Mouse (Mus musculus): ENCODE measurements at regions not wholly inside any gene's neighbourhood (a gene's known extent, or its start where the extent isn't known, plus 50 kb on each side); places are given as distances from the start of the nearest gene placed in this dataset.
"Not testable (repeated sequence)": the region's sequence is repeated elsewhere in the genome, so short reads cannot be mapped to it uniquely, and the experiment has no call there.

DNA sequence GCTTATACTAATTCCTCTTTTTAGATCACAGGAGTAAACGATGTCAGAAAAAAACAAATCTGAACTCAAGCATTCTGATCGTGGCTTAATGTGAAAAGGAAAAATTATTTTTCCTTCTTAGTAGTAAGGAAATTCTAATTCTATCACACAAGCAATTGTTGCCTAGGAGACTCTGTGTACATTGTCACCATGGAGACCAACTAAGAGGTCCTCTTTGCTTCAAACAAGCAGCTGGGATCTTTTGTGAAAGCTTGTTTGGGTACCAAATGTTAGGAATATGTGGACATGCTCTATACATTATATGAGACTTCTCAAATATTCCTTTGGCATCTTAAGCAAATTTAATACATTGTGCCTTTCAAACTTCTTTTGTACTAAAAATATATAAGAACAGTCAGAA, 345.9 kb upstream of the Atp10a start:
- no peak for DNase-seq (ENCODE audit: low spot score)

DNA sequence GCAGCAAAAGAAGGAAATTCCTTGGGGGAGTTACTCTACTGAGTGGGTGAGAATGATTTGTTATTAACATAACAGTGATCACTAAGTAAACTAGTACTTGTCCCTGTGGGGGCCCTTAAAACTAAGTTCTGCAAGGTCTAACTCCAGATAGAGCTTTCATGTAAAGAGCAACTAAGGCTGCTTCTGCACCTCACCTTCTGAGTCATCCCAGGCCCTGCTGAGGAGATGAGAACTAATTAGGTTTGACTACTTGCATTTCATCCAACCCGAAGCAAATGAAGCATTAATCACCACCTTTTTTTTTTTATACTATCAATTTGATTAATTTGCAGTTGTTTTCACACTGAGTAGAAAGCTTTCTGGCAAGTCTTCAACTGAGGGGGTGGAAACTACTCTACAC, 333.6 kb upstream of the Atp10a start:
- no peak for DNase-seq (ENCODE audit: low spot score)

DNA sequence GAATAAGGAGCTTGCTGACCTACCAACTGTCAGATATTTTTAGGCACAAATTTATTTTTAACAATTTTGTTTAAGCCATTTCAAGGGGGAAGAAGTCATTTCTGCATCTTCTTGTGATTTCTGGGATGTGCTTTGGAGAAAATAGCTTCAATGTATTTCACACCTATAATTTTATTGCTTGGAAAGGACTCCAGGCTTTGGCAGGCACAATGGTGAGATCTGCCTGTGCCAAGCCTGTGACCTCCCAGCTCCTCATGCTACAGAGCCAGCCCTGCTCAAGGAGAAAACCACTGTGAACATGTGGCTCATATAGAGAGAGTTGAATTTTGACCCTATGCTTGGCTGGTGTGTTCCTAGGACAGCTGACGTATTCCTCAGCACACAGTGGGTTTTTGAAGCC, 288.6 kb upstream of the Atp10a start:
- no peak for DNase-seq (ENCODE audit: low spot score)

DNA sequence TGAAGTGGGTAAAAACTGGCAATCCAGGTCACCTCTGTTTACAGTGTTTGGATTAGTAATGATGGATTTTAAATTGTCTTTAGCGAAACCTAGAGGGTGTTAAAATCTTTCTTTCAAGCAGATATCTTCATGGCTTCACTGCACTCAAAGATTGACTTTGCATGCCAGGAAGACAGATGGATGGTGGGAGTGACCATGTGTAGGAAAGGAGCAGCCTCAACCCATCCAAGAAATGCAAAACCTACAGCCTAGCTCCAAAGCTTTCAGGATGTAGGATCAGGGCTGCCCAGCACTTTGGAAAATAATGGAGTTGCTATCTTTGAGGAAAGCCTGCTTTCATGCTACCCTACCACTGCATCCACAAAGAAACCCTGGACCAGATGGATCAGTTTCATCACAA, 272.6 kb upstream of the Atp10a start:
- no peak for DNase-seq (ENCODE audit: low spot score)

DNA sequence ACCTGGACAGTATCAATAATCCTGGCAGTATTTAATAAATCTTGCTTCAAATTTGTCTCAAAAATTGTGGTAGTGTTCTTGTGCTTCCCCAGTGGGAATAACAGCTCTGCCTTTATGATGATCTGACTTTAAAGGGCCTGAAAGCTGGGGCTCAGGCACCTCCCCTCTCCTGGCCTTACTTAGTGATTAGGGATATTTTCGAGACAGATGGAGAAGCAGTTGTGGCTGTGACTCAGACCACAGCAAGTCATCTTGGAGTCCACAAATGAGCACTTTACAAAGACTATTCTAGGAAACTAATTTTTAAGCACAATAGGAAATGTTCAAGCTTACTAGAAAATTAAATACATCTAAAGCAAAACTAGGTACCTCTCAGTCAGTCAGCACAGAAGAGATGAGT, 267.6 kb upstream of the Atp10a start:
- DNase-seq (ENCODE audit: low spot score): no peak

DNA sequence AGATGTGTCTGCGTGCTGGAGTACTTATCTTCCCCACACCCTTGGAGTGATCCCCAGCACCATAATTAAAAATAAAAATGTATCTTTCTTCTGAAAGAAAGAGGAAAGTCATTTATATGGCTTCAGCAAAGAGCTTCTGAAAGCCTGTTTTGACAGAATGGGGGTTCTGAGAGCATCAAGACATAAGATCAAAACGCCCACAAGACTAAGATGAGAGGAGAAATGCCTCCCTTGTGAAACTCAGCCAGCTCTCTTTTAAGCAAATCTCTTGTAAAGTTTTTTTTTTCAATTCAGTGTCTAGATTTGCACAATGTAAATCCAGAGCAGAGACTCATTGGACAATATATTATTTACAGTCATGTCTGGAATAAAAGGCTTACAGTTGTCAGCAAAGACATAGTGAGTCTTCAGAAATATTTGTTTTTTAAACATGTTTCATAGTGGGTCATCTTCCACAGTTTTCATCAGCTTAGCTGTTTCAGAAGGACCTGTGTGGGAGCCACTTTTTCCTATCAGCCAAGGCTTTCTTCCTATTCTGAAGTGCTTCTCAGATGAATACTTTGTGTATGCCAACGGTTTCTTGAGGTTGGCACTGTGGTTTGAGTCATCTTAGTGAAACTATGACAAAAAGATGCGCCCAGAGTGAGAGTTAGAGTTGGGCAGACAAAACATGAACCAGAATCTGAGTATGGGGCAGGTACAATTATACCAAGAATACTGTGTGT, 263.4 kb upstream of the Atp10a start:
- DNase-seq (ENCODE audit: low spot score): no peak

DNA sequence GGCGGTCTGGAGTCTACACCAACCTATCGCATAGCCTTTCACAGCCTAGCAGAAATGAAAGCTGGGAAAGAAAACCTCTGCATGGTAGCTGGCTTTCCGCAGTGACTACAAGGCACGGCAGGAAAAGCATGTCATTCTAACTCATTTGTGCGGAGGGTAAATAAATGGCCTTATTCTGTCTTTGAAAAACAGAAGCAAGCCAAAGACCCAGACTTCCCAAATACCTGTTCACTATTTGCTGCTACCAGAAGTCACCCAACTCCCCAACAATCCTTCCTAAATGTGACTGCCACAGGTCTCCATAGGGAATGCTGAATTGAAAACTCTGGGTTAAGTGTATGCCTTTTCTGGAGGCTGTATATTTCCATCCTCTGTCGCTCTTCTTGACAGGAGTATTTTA, 258.0 kb upstream of the Atp10a start:
- DNase-seq (ENCODE audit: low spot score): no peak

DNA sequence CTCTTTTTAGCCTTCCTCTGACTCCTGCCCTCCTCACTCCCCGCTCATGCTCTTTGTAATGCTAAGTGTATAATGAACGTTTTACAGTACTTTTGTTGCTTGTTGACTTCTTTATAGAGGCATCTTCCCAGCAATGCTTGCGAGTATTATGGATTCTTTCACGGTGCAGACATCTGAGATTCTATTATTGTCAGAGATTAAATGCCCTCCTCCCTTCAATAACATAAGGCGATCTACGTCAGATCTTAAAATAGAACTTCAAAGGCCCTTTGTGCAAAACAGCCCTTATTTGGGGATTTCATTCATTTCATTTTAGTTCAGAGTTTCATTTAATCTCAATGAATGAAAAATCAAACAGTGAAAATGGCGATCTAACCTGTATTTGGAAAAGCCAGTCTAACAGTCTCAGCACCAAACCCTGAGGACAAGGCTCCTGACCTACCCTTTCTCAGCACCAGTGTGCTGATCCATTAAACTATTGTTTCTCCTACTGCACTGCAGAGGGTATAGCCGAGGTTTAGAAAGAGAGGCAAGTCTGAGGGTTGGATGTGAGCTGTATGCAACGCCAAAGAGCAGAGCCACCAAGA, 257.3 kb upstream of the Atp10a start:
- DNase-seq (ENCODE audit: low spot score): no peak

DNA sequence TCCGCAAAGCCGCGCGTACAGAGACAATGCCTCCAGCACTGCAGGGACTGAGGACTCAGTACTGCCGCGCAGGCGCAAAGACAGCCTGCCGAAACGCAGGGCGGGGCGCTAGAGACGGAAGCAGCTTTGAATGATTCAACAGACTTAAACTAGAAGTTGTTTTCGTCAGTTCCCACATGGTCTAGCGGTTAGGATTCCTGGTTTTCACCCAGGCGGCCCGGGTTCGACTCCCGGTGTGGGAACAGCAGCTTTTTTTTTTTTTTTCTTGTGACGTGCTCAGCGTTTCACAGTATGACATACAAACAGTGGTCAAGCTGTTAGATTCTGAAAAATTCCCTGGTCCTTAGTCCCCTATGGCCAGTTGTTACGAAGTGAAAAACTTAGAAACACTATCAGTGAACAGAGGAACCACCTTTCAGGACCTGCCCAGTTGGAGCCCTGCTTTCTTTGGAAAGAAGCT, 256.8 kb upstream of the Atp10a start:
- peak; percentile 94 for DNase-seq (ENCODE audit: low spot score)

DNA sequence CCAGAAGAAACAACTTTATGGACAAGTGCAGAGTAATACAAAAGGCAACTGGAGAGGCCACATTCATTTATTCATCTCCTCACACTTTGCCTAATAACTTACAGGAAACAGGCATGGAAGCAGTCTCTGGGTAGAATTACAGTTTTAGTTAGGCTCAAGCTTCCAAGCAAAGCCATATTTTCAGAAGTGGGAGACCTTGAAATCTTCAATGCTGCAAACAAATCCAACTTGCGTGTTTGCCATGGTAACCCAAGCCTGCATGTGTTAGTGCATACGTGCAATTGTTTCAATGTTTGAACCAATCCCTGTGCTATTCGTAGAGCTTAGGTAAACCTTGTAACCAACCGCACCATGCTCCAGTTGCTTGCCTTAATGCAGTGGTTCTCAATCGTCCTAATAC, 256.3 kb upstream of the Atp10a start:
- no peak for DNase-seq (ENCODE audit: low spot score)

DNA sequence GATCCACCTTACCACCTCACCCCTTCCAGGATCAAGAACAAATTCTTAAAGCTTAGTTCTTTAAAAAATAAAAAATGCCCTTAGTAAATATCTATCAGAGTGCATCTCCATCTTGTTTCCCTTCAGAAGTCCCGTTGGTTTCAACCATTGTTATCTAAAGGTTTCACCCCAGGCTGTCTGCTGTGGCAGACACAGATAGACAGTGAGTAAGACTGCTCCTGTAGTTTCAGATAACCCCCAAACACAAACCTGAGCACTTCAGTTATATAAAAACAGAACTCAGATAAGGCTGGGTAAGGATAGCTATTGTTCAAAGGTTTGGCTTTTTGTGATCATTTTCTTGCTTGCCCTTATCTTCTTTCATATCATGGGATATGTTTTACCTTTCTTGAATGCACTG, 255.4 kb upstream of the Atp10a start:
- DNase-seq (ENCODE audit: low spot score): no peak

DNA sequence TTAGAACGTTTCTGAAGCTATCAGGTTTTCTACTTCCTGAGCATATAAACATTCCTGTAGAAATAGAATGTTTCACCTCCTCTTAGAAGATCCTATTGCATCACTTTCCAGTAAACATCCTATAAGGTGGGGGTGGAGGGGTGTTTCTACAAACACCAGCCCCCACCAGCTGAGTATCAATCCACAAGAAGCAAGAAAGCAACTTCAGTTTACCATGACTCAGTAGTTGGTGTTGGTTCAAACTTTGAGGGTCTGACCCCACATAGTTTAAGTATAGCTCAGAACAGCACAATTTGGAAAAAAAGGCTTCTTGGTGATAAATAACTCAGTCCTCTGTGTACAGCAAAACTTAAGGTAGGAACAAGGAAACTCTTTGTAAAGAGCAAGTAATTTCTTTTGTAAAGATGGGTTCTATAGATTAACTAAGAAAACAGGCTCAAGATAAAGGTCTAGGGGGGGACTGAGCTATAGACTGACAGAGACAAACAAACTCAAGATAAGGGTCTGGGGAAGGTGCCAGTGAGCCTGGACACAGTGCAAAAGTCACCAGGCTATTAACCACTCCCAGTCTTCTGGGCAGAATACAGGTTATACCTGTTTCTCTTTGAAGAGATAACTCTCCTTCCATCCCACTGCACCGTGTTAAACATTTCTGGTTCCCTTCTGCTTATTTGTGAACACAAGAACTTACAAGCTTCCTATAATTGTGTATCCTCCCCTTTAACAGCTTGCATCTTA, 218.9 kb upstream of the Atp10a start:
- DNase-seq (ENCODE audit: low spot score): no peak

DNA sequence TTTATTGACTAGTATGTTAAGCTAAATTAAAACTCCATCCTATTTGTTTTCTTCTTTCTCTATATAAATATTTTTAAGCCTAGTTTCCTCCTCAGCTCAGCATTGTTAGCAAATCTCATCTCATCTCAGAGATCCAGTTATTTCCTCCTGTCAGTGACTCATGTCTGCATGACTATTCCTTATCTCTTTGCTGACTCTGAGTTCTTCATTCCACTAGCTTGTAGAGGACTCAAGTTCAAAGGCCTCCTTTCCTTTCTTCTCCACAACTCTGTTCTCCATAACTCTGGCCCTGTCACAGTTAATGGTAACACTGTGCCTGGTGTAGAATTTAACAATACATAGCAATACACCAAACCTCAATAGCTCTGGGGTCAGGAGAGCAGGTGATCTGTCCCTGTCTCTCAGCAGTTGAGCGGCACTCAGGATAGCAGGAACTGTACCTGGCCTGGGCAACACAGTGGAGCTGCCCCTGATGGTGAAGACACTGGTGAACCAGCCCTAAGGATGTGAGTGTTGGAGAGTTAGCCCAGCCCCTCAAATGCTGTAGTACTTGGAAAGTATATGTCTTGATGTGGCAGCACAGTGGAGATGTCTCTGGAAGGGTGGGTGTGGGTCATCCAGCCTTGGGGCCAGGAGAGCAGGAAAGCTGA, 213.3 kb upstream of the Atp10a start:
- DNase-seq (ENCODE audit: low spot score): no peak

DNA sequence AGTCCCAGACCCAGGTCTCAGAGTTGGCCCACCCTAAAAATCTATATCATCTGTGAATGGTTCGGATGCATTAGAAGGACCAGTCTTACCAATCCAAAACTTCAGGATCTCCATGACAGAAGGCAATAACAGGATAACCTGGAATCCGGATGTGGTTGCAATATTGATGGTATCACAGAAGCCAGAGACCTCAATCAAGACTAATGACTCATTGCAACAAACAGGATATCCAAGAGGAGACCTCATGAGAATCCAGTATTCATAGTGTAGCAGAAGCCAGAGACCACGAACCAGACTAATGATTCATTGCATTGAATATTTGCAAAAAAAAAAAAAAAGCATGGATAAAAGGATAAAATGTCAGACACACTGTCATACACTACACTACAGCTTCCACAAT, 212.7 kb upstream of the Atp10a start:
- no peak for DNase-seq (ENCODE audit: low spot score)

DNA sequence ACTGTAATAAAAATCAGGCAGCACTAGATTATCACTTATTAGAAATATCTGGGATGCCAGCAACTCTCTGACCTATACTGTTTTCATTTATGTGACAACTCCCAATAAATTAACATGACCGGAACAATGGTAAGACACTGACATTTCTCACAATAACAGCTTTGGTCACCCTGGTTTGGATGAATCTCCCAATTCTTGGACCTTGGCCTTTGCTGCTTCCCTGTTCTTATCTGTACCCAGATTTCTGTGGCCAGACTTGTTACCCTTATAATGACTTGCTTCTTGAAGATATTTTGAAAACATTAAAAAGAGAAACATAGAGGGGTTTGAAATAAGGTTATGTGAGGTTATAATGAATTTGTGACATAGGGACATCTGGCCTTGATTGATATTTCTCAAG, 210.2 kb upstream of the Atp10a start:
- DNase-seq (ENCODE audit: low spot score): no peak

DNA sequence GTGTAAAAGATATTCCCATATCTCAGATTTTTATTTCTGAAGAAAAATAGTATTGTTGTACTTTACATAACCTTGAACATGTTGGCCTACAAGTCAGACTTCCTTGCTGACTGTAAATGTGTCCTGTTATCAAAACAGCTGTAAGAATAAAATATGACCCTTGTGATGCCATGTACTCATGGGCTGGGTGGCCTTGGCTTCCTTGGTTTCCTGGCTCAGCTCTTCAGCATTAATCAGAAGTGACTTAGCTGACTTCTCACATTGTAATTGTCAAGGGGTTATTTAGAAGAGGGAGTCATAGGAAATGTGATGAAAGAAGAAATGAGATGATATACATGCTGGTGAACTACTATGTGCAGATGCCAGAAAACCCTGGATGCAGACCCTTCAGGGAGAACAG, 209.7 kb upstream of the Atp10a start:
- DNase-seq (ENCODE audit: low spot score): no peak

DNA sequence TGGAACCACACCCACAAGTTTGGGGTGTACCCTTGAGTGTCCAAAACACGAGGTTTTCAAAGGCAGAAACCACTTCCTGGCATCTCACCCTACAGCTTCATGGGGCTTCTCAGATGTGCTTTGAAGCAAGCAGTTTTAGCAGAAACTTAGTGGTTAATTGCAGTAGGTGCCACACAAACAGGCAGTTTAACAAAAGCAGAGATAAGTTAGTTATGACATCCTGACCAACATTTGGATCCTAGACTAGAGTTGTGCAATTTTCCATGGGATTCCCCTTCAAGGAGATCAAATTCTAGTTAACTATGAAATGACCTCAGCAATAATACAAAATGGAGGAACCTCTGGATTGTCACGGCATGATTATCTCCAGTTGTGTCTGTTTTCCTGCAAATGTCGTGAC, 207.2 kb upstream of the Atp10a start:
- no peak for DNase-seq (ENCODE audit: low spot score)

DNA sequence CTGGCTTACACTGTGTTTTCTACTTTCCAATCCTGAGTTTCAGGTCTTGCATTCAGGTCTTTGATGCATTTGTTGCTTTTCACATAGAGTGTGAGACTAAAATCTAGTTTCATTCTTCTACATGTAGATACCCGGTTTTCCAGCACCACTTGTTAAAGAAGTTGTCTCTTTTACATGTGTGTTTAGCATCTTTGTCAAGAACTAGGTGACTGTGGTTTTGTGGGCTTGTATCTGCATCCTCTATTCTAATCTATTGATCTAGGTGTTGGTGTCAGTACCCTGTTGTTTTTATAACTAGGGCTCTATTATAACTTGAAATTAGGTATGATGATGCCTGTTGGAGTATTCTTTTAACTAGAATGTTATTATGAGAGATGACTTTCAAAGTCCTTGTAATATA, 204.0 kb upstream of the Atp10a start:
- DNase-seq (ENCODE audit: low spot score): no peak

DNA sequence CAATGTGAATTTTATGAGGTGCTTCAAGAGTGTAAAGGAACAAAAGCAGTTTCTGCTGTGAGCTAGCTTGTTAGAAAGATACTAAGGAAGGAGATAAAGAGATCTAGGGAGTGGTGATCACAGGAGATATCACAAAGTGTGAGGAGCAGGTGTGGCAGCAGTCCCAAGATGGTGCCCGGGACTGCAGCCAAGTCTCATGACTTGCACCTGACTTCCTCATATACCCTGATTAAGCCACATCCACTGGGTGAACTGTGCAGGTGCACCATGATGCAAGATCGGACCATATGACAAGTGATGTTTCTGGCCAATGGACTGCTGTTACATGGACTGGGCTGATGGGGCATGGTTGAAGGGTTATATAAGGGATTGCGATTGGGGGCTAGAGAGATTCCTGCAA, 197.8 kb upstream of the Atp10a start:
- DNase-seq (ENCODE audit: low spot score): not testable (repeated sequence)

DNA sequence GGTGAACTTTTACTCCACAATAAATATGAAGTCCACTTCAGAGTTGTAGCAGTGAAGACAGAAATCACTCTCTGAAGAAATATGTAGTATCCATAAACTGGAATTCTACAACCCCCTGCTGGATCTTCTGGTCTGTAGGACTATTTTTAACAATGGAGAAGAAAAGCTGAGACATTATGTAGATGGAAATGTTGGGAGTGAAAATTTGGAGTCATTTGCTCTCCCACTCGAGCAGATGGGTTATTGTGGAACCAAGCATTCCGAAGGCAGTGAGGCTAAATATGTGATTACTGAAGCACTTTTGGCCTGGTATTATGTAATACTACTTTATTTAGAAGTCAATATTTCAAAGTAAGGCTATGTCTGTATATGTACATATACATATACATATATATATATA, 195.0 kb upstream of the Atp10a start:
- no peak for DNase-seq (ENCODE audit: low spot score)

DNA sequence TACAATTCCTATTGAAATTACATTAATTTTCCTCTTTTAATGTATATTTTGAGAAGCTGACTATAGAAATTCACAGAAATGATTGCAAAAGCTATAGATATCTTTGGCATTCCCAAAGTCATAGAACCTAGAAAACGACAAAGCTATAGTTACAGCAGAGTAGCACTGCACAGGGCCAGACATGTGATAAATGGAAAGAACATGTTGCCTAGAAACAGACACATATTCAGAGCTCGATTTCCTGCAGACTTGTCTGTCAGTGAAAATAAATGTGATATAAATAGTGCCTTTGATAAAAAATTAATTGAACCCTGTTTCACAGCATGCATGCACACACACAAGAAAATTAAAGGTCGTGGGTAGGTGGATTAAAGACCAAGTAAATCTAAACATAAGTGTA, 182.8 kb upstream of the Atp10a start:
- DNase-seq (ENCODE audit: low spot score): no peak

DNA sequence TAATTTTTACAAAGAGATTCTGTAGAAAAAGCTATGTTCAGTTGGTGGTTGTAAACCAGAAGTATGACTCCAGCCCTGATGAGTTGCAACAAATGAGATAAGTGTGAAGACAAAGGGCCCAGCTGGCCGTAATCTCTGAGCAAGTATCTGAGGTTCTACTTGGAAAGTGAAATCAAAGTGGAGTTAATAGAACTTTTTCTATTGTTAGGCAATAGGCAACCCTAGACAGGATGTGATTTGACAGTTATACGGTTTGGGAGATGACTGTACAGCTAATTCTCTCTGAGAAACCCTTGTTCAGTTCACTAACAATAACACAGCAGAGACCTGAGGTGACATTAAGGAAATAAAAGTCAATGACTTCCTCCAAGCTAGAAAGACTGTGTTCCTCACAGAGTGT, 180.8 kb upstream of the Atp10a start:
- DNase-seq (ENCODE audit: low spot score): no peak

DNA sequence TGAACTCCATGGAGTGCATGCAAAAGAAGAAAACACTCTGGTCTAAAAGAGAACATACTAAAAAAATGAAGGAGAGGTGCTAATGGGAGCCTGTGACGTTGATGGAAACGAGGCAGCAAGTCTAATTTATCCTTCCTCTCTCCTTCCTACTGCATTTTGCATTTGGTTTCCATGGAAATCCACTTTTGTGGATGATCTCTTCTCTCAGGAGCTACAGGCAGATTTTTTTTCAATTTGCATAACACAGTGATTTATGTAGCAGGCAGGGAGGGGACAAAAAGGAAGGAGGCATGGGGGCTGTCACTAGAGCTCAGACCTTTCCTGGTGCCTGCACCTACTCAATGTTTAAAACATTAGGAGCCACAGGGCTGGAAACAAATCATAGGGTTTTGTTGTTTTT, 167.7 kb upstream of the Atp10a start:
- DNase-seq (ENCODE audit: low spot score): no peak
